Mouse (Mus musculus) MEL (cell line): ENCODE data around the gene Uba5.

Experiments
- CTCF ChIP-seq, 3 experiments: IDR thresholded peaks in 2 of 3; conservative IDR thresholded peaks in 1 of 3; 2 replicates each; pipeline ENCODE4 v1.5.1; 2011 to 2012; ENCODE audit warnings: low read length in 3 of 3, low read depth in 2 of 3, mild to moderate bottlenecking in 2 of 3, improper control_type of control experiment in 1 of 3, inconsistent platforms in 1 of 3, mixed read lengths in 1 of 3, moderate library complexity in 1 of 3; ENCODE audit not compliant: control insufficient read depth in 1 of 3, insufficient read depth in 1 of 3, poor library complexity in 1 of 3, severe bottlenecking in 1 of 3
- EP300 ChIP-seq, 2 experiments: IDR thresholded peaks; 2 replicates each; pipeline ENCODE4 v1.6.1; 2011; ENCODE audit warnings: improper control_type of control experiment in 2 of 2, low read length in 2 of 2, low read depth in 1 of 2, mild to moderate bottlenecking in 1 of 2
- GATA1 ChIP-seq: IDR thresholded peaks from 2 replicates; pipeline ENCODE4 v1.6.1; 2011; ENCODE audit warnings: low read depth, low read length, improper control_type of control experiment
- MAFK ChIP-seq: IDR thresholded peaks from 2 replicates; pipeline ENCODE4 v1.6.1; 2011; ENCODE audit warnings: low read depth, mild to moderate bottlenecking, low read length, improper control_type of control experiment, borderline replicate concordance
- MAZ ChIP-seq: IDR thresholded peaks from 2 replicates; pipeline ENCODE4 v1.6.1; 2012; ENCODE audit warnings: low read depth, mild to moderate bottlenecking, inconsistent platforms, low read length, improper control_type of control experiment
- POLR2A ChIP-seq, 2 experiments: IDR thresholded peaks; 2 replicates each; pipeline ENCODE4 v1.6.1; 2011 to 2012; ENCODE audit warnings: low read length in 2 of 2, mild to moderate bottlenecking in 2 of 2, control low read depth in 1 of 2, improper control_type of control experiment in 1 of 2, low read depth in 1 of 2, moderate library complexity in 1 of 2; ENCODE audit not compliant: control insufficient read depth in 1 of 2, insufficient read depth in 1 of 2, poor library complexity in 1 of 2
- ZC3H11A ChIP-seq: IDR thresholded peaks from 2 replicates; pipeline ENCODE4 v1.6.1; 2012; ENCODE audit warnings: low read depth, mild to moderate bottlenecking, inconsistent platforms, low read length, improper control_type of control experiment
- ZMIZ1 ChIP-seq: IDR thresholded peaks from 2 replicates; pipeline ENCODE4 v1.6.1; 2012; ENCODE audit warnings: low read depth, mild to moderate bottlenecking, inconsistent platforms, low read length, improper control_type of control experiment, moderate library complexity

- TF ChIP-seq ZMIZ1 (no peak), CTCF (IDR thresholded peaks at IDR 0.05 in 2 of 3, conservative IDR thresholded peaks at IDR 0.05 in 1 of 3; ENCODE audit: control insufficient read depth in 1 of 3, insufficient read depth in 1 of 3, low read depth in 2 of 3, low read length in 3 of 3, poor library complexity in 1 of 3, severe bottlenecking in 1 of 3) (no peak), ZC3H11A (no peak), MAFK (no peak), GATA1 (no peak), EP300 (IDR thresholded peaks at IDR 0.05; ENCODE audit: low read depth in 1 of 2, low read length in 2 of 2) (no peak), POLR2A (IDR thresholded peaks at IDR 0.05; ENCODE audit: control insufficient read depth in 1 of 2, insufficient read depth in 1 of 2, low read depth in 1 of 2, low read length in 2 of 2, poor library complexity in 1 of 2) (no peak), MAZ (no peak)
These were observed 44.5 kb upstream of the Uba5 start for GRCm38 (mm10) chr9:104107482-104107881.
